Mouse (Mus musculus) cerebral cortex, adult 2 months (tissue): ENCODE results near the gene Klk7.

ENCODE experiments used
- WGBS: fragments of 180-500 bp; shearing (Covaris S2); methylation state at CpG from one replicate; pipeline ENCODE4 v1.1.7; 2018; 5-methylcytosine and 5-hydroxymethylcytosine counted together

The Klk7 gene

DNA sequence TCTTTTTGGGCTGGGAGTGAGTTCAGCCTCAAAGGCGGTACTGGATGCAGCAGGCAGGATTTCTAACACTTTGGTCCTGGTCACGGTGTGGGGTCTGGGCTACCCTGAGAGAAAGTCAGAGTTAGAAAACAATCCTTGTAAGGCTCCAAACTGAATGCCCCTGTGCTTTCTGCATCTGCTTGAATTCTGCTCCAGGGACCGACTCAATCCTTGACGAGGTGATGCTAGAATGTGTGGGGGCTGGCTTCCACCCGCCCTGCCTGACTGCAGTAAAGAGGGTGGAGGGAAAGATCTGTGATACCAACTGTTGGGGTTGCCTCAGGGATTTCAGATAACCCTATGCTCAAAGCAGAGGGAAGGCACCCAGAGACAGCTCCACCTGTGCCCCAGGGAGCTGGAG, at the start of gene Klk7:
Gene Klk7, plus strand, starts transcription at position 301 of the 400 bp plus-strand sequence.
- 47% methylated on average over 5 of the region's 5 CpGs for WGBS

DNA sequence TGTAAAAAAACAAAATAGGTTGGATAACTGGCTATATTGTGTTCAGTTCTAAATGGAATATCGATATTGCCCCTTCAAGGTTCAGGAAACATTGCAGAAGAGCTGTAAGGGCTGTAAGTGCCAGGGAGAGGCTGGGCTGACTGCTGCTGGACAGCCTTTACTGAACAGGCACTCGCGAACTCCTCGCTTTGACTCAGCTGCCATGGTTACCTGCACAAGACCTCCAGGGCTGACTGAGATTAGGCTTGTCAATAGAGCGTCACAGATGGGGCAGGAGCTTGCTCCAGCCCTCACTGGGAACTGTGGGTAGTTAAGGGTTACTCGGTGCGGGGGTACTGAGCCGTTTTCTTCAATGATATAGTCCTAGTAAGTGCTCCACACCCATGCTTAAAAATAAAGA, 44.6 kb upstream of the Klk7 start:
- 42% methylated on average over 8 of the region's 8 CpGs for WGBS

DNA sequence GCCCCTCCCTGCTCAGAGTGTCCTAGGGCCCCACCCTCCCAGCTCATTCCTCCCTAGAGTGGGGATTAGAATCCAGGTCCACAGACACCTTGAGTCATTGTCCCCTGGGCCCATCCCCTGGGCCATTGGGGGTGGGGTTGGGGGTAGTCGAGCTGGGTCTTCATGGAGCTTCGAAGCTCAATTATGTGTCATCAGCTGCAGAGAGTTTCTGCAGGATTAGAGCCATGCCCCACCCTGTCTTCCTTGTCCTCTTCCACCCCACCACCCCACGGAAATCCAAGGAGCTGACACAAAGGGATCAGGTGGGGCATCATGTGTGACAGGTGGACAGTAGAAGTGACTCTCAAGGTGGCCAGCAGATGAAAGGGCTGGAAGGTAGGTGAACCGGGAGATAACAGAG, 42.5 kb upstream of the Klk7 start, which contains the start of gene Klk12:
Gene Klk12, plus strand, starts transcription at position 301 of the 400 bp plus-strand sequence.
- WGBS, result 83% methylated on average over 4 of the region's 4 CpGs

DNA sequence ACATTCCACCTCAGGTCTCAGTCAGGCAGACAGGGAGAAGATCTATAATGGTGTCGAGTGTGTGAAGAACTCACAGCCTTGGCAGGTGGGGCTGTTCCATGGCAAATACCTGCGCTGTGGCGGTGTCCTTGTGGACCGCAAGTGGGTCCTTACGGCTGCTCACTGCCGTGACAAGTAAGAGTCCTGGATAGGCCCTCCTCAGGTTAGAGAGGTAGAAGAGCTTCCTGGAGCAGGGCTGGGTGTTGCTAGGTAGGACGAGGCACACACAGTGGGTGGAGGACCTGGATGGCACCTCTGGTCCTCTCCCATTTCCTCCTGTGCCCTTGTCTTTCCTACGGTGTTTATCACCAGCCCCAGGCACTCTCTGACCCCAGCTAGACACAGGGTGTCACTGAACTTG, 41.5 kb upstream of the Klk7 start:
- 89% methylated on average over 8 of the region's 8 CpGs for WGBS

GRCm38 (mm10) chr7:43770701-43771100, 40.4 kb upstream of the Klk7 start:
- WGBS, result 96% methylated on average over 10 of the region's 10 CpGs

DNA sequence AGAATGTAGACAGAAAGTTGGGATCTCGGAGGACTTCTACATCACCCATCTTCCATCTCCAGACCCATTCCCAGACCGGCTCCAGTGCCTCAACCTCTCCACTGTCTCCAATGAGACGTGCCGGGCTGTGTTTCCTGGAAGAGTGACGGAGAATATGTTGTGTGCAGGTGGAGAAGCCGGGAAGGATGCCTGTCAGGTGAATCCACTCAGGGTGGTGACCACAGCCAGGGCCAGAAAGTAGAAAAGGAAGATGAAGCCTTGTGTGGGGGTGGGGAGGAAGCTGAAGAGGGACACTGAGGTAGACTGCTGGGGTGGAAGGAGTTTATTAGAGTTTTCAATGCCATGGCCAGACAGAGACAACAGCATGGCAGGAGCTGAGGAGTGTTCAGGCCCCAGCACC, 39.2 kb upstream of the Klk7 start:
- WGBS, result 95% methylated on average over 6 of the region's 6 CpGs

- 85% methylated on average over 3 of the region's 3 CpGs for WGBS
These were observed 38.2 kb upstream of the Klk7 start for GRCm38 (mm10) chr7:43772901-43773300.

DNA sequence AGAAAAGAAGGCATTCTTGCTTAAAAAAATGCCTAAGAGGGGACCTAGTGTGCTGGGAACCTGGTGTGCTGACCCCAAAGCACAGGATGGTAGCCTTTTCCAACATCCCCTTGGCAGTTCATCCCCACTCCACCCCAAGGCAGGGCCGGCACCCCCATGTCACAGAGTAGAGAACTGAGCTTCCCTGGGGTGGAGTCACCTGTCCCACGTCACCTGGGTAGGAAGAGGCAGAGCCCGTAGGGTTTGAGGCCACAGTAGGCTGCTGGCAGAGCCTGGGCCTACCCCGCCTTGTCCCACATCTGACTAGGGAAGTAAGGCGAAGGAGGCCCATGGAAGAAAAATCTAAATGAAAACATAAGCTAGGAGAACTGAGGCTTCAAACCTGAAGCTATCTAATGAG, 36.7 kb upstream of the Klk7 start, which contains the start of gene Klk11:
Gene Klk11, plus strand, starts transcription at position 241 of the 400 bp plus-strand sequence.
- 96% methylated on average over 5 of the region's 5 CpGs for WGBS

DNA sequence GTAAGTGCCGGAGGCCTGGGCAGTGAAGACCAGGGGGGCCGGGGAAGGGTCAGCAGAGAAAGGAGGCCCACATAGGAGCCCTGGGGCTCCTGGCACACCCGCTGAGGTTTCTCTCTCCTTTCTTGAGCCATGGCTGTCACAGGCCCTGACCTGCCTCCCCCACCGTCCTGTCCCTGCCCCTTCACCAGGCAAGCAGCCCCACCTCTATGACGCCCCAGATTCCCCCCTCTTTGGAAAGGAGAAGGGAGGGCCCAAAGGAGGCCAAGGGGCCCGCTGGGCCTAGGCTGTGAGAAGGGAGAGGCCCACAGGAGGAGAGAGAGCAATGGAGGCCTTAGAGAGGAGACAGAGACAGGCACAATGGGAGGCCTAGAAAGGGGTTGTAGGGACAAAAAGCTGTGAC, 36.3 kb upstream of the Klk7 start:
- WGBS, result 83% methylated on average over 6 of the region's 6 CpGs

DNA sequence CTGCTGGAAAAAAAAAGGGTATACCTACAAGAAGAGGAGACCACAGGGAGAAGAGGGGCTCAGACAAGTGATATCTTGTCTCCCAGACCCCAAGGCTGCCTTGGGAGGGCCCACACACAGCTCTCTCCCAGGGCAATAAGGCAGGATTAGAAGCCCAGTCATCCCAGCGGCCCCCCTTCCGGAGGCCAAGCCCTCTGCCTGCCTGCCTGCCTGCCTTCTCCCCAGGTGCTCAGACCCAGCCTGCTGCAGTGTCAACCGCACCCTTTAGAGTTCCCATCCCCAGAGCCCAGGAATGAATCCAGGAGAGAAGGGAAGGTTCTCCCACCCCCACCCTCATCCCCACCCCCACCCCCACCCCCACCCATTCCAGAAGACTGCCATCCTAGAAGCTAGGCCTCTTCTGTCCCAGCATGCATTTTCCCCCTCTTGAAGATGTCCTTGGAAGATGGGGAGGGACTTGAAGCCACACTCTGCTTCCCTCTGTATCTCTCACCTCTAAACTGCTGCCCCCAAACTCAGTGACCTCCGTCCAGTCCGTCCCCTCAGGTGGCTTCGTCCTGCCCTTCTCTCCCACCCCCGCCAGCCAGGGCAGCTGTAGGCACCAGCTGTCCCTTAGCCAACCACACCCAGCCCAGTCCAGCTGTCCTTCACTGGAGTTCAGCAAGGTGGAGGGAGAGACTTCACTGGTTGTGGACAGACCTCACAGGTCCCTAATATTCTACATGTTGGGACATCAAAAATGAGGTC, 35.6 kb upstream of the Klk7 start:
- WGBS, result 69% methylated on average over 7 of the region's 7 CpGs

DNA sequence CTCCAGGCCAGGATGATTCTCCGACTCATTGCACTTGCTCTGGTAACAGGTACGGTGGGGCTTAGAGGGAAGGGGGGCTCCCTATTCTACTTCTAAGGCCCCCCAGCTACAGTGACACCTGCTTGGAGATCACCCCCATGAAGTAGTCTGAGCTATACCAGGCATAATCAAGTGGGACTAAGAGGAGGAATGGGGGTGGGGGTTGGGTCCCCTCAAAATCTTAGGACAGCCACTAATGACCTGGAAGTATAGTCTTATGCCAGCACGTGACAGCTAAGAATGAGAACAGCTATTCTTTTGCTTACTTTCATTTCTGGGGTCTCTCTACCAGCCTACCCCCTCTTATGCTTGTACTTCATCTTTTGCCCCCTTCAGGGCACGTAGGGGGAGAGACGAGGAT, 34.6 kb upstream of the Klk7 start:
- 89% methylated on average over 5 of the region's 5 CpGs for WGBS

DNA sequence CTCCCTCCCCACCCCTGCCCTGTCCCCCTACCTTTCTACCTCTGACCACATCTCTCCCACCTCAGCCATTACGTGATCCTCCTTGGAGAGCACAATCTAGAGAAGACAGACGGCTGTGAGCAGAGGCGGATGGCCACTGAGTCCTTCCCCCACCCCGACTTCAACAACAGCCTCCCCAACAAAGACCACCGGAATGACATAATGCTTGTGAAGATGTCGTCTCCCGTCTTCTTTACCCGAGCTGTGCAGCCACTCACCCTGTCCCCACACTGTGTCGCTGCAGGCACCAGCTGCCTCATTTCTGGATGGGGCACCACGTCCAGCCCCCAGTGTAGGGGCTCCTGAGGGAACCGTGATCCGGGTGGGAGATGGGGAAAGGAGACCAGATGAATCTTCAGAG, 33.7 kb upstream of the Klk7 start:
- WGBS, result 91% methylated on average over 12 of the region's 12 CpGs

DNA sequence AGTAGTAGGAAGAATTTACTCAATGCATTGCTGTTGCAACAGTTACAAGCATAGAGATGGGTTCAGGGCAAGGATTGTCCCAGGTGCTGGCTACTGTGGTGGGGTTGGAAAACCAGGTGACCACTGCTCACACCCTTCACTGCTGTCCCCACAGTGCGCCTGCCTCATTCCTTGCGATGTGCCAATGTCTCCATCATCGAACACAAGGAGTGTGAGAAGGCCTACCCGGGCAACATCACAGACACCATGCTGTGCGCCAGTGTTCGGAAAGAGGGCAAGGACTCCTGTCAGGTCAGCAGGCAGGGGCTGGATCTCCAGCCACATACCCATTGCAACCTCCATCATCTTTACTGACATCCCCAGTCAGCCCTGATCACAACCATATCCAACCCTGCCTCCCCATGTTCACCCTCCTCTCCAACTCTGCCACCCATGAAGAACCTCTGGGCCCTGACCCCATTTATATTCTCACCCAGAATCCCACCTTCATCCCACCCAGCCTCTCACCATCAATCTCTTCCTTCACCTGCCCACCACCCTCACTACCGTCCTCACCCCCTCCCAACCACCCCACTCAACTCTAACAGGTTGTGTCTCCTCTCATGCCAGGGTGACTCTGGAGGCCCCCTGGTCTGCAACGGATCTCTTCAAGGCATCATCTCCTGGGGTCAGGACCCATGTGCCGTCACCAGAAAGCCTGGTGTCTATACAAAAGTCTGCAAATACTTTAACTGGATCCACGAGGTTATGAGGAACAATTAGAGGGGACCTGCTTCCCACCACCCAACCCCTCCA, 32.7 kb upstream of the Klk7 start:
- 95% methylated on average over 10 of the region's 10 CpGs for WGBS

- 35% methylated on average over 6 of the region's 6 CpGs for WGBS
These were observed 30.9 kb upstream of the Klk7 start for GRCm38 (mm10) chr7:43780241-43780640.

DNA sequence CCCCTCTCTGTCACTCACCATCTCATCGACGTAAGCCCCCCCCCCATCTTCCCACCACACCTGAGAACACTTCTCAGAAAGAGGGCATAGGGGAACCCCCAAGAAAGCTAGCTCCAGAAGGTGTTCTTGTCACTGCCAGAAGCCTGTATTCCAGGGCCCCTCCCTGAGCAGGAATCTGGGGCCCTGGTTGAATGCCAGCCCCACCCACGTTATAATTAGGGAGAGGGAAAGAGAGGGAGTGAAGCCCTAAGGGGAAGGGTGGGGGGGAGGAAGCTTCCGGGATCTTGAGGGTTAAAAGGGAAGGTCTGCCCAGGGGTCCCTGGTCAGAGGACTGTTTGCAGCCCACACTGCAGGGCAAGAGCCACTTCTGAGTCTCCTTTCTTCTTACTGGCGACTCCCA, 30.3 kb upstream of the Klk7 start, which contains the start of gene Klk10:
Gene Klk10, plus strand, starts transcription at position 290 of the 400 bp plus-strand sequence.
- 41% methylated on average over 5 of the region's 5 CpGs for WGBS

GRCm38 (mm10) chr7:43781541-43781940, 29.6 kb upstream of the Klk7 start:
- 93% methylated on average over 11 of the region's 11 CpGs for WGBS

- WGBS, result 18% methylated on average over 36 of the region's 36 CpGs
These were observed 28.5 kb upstream of the Klk7 start for GRCm38 (mm10) chr7:43782275-43783265.

DNA sequence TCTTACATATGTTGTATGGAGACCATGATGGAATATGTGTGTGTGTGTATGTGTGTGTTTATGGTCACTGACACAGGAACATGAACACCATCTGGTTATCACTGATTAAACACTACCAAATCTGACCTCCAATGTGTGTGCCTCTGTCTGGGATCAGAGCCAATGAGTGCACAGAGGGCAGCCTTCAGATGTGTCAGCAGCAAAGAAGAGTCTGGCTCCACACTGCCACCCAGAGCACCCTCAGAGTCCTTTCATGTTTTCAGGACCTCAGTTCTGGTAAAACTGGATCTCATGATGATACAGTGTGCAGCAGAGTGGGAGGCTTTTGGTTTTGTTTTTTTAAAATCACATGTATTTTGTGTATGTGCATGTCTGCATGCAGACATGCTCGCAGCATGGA, 25.8 kb upstream of the Klk7 start:
- 97% methylated on average over 1 of the region's 1 CpGs for WGBS

- WGBS, result 48% methylated on average over 3 of the region's 3 CpGs
These were observed 23.0 kb upstream of the Klk7 start for GRCm38 (mm10) chr7:43788096-43788495.

DNA sequence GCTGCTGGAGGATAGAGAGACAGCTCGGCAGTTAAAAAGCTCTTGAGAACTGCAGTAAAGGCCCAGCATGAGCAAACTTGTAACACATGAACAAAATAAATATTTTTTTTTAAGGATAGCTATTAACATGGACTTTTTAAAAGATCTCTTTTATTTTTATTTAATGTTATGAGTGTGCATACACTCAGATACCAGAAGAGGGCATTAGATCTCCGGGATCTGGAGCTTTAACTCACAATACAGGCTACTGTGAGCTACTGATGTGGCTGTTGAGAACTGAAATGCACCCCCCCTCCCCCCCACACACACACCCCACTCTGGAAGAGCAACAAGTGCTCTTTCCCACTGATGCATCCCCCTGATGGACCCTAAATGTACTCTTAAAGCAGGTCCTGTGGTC, 21.8 kb upstream of the Klk7 start:
- 56% methylated on average over 2 of the region's 2 CpGs for WGBS

- 83% methylated on average over 7 of the region's 7 CpGs for WGBS
These were observed 19.5 kb upstream of the Klk7 start, which contains the start of gene Klk9 for GRCm38 (mm10) chr7:43791591-43791990. TSS of gene Klk9 (plus strand) at chr7:43791891.

GRCm38 (mm10) chr7:43796355-43796754, 14.7 kb upstream of the Klk7 start:
- 6% methylated on average over 8 of the region's 8 CpGs for WGBS
